Mouse (Mus musculus) left cerebral cortex, postnatal 36 days (tissue): ENCODE data around the gene Tmem91. TPM values are rescaled to one million over a fixed set of nuclear protein-coding genes. Genes with fewer than 3 reads are reported as not detected.
A peak's percentile ranks its signal among the peaks of the same experiment; 100 is the strongest.

Experiments
- DNase-seq, 2 experiments: peaks; one replicate each; pipeline ENCODE4 v3.0.0; 2021 to 2022; ENCODE audit warnings: low spot score in 2 of 2, mixed read lengths in 1 of 2
- intact Hi-C: fragments of 180-260 bp; cut with DNase I; formaldehyde crosslinking; loops from one replicate; pipeline ENCODE4 v1.15.1; 2025
- total RNA-seq, 2 experiments: library from RNA; stranded (reverse); gene quantifications; 2 replicates each; pipeline ENCODE4 v1.2.3; 2021

The Tmem91 gene
- total RNA-seq, 2 experiments from 2014 or later, result 25.4 to 31.4 TPM

DNA sequence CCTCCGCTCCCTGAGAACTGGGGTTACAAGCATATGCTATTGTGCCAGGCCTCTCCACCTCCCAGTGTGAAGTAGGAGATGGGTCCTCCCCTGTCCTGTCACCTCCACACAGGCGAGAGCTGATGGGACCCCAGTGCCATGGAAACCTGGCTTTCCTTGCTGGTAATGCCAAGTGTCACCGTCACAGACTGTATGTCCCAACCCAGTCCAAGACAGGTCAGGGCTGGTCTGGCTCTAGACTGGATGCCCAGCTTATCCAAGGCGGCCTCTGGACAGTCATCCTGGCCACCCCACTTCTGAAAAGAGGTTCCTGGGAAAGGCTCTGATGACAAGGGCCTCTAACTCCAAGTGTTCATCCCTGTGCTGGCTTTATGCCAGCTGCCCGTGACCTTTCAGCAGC is 37.9 kb downstream of the Tmem91 start:
- DNase-seq, result no peak
- intact Hi-C loops, result no loop called here

DNA sequence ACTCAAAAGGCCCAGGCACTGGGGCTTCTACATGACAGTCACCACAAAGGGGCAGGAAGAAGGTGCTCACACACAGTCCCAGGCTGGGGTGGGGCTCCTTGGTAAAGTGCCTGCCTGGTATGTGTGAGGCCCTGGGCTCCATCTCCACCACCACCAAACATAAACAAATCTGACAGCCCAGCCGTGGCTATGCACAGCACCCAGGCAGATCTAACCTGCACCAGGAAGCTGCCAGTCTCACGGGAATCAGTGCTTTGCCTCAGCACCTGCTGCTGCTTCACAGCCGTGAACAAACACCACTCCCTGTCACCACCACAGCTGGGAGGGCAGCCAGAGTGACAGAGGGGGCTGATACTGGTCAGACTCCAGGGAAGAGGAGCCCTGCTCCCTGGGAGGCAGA is 38.6 kb downstream of the Tmem91 start:
- intact Hi-C loops, result no loop called here
- no peak for DNase-seq

- DNase-seq, result no peak
- intact Hi-C loops, result no loop called here
Measured at GRCm38 (mm10) chr7:25632679-25633078, 42.3 kb downstream of the Tmem91 start.

DNA sequence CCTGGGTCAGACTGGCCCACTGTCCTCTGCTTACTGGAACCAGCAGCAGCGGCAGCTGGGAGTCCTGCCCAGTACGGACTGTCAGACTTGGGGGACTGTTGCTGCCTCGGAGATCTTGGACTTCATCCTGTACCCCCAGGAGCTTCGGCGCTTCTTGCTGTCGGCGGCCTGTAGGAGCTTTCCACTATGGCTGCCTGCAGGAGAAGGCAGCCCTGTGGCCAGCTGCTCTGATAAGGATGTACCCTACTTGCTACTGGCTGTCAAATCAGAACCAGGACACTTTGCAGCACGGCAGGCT is 46.7 kb downstream of the Tmem91 start:
- DNase-seq, result no peak
- intact Hi-C loops, result no loop called here

DNA sequence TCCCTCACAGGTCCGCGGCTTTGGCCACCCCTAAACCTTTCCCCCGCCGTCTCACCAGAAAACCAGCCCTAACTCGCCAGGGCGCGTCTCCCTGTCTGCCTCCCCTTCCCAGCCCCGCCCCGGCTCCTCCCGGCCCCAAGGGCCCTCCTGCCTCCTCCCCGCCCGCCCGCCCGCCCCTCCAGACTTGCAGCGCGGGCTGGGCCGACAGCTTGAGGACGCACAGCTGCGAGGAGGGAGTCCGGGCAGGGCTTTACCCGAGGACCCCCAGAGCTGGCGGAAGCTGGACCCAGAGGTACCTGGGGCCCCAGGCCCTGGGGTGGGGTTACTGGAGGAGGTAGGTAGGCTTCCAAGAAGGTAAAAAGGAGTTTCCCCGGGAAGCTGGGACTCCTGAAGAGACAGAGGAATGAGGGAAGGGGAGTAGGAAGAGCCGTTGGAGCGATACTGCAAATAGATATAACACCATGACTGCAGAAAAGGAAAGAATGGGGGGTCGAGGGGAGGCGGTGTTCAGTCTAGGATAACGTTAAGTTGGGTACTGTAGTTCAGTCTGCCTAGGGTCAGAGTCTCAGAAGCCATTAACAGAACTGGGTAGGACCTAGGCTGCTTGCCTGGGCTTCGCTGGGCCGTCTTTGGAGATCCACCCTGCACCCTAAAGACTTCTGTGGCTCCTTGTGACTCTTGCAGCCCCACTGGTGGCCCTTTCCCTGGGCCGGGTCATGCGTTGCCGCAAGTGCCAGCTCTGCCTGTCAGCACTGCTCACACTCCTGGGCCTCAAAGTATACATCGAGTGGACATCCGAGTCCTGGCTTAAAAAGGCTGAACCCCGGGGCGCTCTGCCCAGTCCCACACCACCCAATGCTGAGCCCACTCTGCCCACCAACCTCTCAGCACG is 47.3 kb downstream of the Tmem91 start:
- DNase-seq, result no peak
- intact Hi-C loops, result no loop called here

- intact Hi-C loops, result no loop called here
- no peak for DNase-seq
Measured at GRCm38 (mm10) chr7:25626509-25627430, 48.2 kb downstream of the Tmem91 start, which contains the start of gene B3gnt8. Gene B3gnt8, plus strand, starts transcription at chr7:25626654.

DNA sequence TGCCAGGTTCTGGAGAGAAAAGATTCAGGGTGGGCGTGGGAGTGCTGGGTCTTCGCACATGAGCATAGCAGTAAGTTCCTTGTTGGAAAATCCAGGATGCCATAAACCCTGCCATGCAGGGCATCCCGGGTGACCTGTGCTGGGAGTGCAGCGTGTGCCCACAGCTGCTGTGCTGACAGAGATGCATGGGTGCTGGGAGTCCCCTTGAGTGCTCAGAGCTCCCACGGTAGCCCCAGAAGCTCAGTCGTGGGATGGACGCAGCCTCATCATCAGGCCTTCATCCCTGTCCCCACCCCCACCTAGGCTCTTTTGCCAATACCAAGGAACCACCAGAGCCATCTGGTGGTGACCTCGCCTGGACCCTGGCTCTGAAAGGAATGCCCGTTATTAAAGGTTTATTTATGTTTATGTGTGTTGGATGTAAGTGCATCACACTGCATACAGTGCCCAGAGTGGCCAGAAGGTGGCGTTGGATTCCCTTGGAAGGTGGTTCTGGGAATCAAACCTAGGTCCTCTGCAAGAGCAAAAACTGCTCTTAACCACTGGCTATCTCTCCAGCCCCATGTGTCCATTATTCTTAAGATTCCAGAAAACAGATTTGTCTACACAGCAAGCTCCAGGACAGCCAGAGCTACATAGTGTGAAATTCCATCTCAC is 49.2 kb downstream of the Tmem91 start:
- no peak for DNase-seq
- intact Hi-C loops, result no loop called here

- intact Hi-C loops, result no loop called here
- no peak for DNase-seq
Measured at GRCm38 (mm10) chr7:25624851-25625250, 50.1 kb downstream of the Tmem91 start.

GRCm38 (mm10) chr7:25623857-25624370 is 51.1 kb downstream of the Tmem91 start:
- intact Hi-C loops, result no loop called here
- DNase-seq, result no peak

GRCm38 (mm10) chr7:25620751-25621150 is 54.2 kb downstream of the Tmem91 start:
- intact Hi-C loops, result no loop called here
- DNase-seq, result no peak

GRCm38 (mm10) chr7:25620101-25620500 is 54.9 kb downstream of the Tmem91 start:
- peak in 1 of 2 experiments; percentile 2 for DNase-seq
- intact Hi-C loops, result no loop called here

GRCm38 (mm10) chr7:25619722-25619991 is 55.3 kb downstream of the Tmem91 start:
- intact Hi-C loops, result no loop called here
- no peak for DNase-seq

Other genes starting within 250 kb of the Tmem91 start
- 1 to 10 TPM; 2.0 to 3.0 TPM for gene Ceacam1, start 197.6 kb downstream of the Tmem91 start, total RNA-seq
- under 1 TPM; 0.27 to 0.42 TPM for gene Ceacam2, start 135.3 kb downstream of the Tmem91 start, total RNA-seq
- not detected for gene Erich4, start 59.3 kb downstream of the Tmem91 start, total RNA-seq
- gene Dmac2, start 55.8 kb downstream of the Tmem91 start, total RNA-seq, result 10 to 100 TPM; 53.6 to 53.8 TPM
- 1 to 10 TPM in 1 of 2 experiments, under 1 TPM in 1; 0.20 to 1.1 TPM for gene B3gnt8, start 48.5 kb downstream of the Tmem91 start, total RNA-seq
- gene Bckdha, start 16.2 kb downstream of the Tmem91 start, total RNA-seq, result 10 to 100 TPM; 33.0 to 40.9 TPM
- gene Exosc5, start 16.0 kb downstream of the Tmem91 start, total RNA-seq, result 10 to 100 TPM; 24.0 to 26.4 TPM
- 10 to 100 TPM; 23.7 to 28.9 TPM for gene B9d2, start 5.6 kb upstream of the Tmem91 start, total RNA-seq
- gene Tgfb1, start 11.8 kb upstream of the Tmem91 start, total RNA-seq, result 1 to 10 TPM; 7.9 to 8.8 TPM
- gene Ccdc97, start 43.9 kb upstream of the Tmem91 start, total RNA-seq, result 10 to 100 TPM; 61.2 TPM
- gene Hnrnpul1, start 79.6 kb upstream of the Tmem91 start, total RNA-seq, result 100 to 1,000 TPM; 103 to 107 TPM
- 10 to 100 TPM; 40.2 to 41.7 TPM for gene Axl, start 113.5 kb upstream of the Tmem91 start, total RNA-seq
- 1 to 10 TPM; 2.9 to 3.8 TPM for gene Cyp2s1, start 141.7 kb upstream of the Tmem91 start, total RNA-seq
- gene Cyp2b10, start 222.5 kb upstream of the Tmem91 start, total RNA-seq, result under 1 TPM in 1 of 2 experiments, not detected in 1; 0.54 TPM